16 mouse cellular contexts compared by ENCODE assay signal in the genomic region with DNA sequence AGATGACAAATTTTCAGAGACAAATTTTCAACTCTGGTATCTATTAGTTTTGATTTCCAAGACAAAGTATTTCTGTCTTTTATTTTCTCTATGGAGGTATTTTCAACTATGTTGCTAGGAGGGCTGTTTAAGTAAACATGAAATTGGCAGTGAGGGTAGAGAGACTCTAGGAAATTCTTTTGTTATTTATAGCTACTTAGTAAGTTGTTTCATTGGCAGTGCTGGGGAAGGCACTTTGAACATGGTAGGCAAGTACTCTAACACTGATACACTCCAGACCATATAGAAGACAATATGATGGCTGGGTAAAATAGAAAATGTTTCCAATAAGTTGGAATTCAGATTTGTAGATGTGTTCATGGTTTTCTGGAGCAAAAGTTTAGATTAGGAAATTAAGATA.
"Had no signal": no experiment of that assay in that cellular context is flagged by ENCODE, and none has a peak within 500 bp of the region (broad histone marks: within the 10 kb centered on the region; RNA-seq: fewer than 3 reads in every experiment).

No protein-coding gene starts in this region.

- H3K4me3 ChIP-seq: lung, embryonic 15.5 days; megakaryocyte, embryonic 14.5 days; midbrain, embryonic 13.5 days; midbrain, embryonic 15.5 days; neural tube, embryonic 12.5 days had no signal

- H3K27me3 ChIP-seq: lung, embryonic 15.5 days; megakaryocyte, embryonic 14.5 days; midbrain, embryonic 13.5 days; midbrain, embryonic 15.5 days; neural tube, embryonic 12.5 days had no signal

- H3K27ac ChIP-seq: lung, embryonic 15.5 days; macrophage; midbrain, embryonic 13.5 days; midbrain, embryonic 15.5 days; neural tube, embryonic 12.5 days had no signal

- H3K4me2 ChIP-seq: lung, embryonic 15.5 days; midbrain, embryonic 11.5 days; midbrain, embryonic 13.5 days; midbrain, embryonic 15.5 days; neural tube, embryonic 12.5 days had no signal

- H3K9ac ChIP-seq: lung, embryonic 15.5 days; midbrain, embryonic 13.5 days; midbrain, embryonic 15.5 days; neural tube, embryonic 12.5 days had no signal

- H3K36me3 ChIP-seq: lung, embryonic 15.5 days had no signal

- H3K4me1 ChIP-seq: lung, embryonic 15.5 days; midbrain, embryonic 13.5 days; midbrain, embryonic 15.5 days; neural tube, embryonic 12.5 days had no signal

- DNase-seq: lung, adult 2 months; lung, postnatal 14 days; lung, postnatal 36 days; right cerebral cortex, postnatal 14 days; spleen, adult 18-20 months; thymus, adult 18-20 months; thymus, postnatal 14 days; thymus, postnatal 36 days had no signal

- ATAC-seq: lung, postnatal 0 days; midbrain, embryonic 13.5 days; midbrain, embryonic 15.5 days had no signal

- H3K9me3 ChIP-seq: lung, embryonic 15.5 days; megakaryocyte, embryonic 14.5 days; midbrain, embryonic 13.5 days; midbrain, embryonic 15.5 days; neural tube, embryonic 12.5 days had no signal
